Mouse (Mus musculus): ENCODE results near the gene Sh2d6. TPM values are rescaled to one million over a fixed set of nuclear protein-coding genes. Genes with fewer than 3 reads are reported as not detected.
"Not testable (repeated sequence)": the region's sequence is repeated elsewhere in the genome, so short reads cannot be mapped to it uniquely, and the experiment has no call there.

The Sh2d6 gene
- total RNA-seq, 1 experiment from 2014 or later, result not detected

GRCm38 (mm10) chr6:72543265-72543850 lies 21.9 kb upstream of the Sh2d6 start:
- ATAC-seq (replicated peaks; ENCODE audit: insufficient number of reproducible peaks, low FRiP score, low TSS enrichment, poor library complexity, severe bottlenecking), result no peak

DNA sequence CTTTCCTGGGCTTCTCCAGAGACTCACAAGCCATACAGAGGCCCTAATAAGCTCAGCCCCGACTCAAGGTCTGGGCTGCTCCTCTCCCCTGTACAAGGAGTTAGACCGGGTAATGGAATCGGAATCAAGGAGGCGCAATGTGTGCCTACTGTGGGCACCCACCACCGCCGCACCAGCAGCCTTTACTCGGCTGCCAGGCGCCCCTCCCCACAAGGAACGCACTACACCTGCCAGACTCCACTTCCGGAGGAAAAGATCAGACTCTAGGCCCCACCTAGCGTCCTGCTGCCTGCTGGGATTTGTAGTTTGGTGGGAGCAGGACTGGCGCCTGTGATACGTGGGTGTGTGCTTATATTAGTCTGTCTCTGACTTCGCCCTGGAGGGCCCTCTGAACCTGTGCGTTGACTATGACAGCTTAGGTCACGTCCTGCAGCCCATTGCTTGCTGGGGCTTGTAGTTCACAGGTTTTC lies 17.1 kb upstream of the Sh2d6 start:
- peak; percentile 91 for ATAC-seq (replicated peaks; ENCODE audit: insufficient number of reproducible peaks, low FRiP score, low TSS enrichment, poor library complexity, severe bottlenecking)

GRCm38 (mm10) chr6:72537998-72538500 lies 16.5 kb upstream of the Sh2d6 start:
- ATAC-seq (replicated peaks; ENCODE audit: insufficient number of reproducible peaks, low FRiP score, low TSS enrichment, poor library complexity, severe bottlenecking), result no peak

- 0 out of 2 replicates have a peak, but pooled peaks have one; percentile 37 for ATAC-seq (replicated peaks; ENCODE audit: insufficient number of reproducible peaks, low FRiP score, low TSS enrichment, poor library complexity, severe bottlenecking)
These were observed 13.7 kb upstream of the Sh2d6 start for GRCm38 (mm10) chr6:72535165-72535564.

GRCm38 (mm10) chr6:72534035-72534809 lies 12.7 kb upstream of the Sh2d6 start:
- ATAC-seq (replicated peaks; ENCODE audit: insufficient number of reproducible peaks, low FRiP score, low TSS enrichment, poor library complexity, severe bottlenecking), result peak; percentile 71

DNA sequence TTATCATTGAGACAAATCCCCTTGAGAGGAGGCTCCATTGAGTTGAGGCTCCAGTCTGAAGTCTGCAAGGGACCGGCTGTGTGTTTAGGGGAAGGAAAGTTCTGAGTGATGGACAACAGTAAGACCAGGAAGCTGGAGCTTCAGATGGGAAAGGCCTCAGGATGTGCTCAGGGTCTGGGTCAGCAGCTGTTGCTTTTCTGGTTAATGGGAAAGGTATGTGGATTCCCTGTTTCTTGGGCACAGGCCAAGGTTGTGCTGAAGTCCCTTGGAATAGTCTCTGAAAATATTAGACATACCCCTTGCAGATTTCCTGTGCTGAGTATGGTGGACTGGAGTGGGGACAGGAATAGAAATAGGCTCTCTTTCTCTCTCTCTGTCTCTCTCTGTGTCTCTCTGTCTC lies 12.0 kb upstream of the Sh2d6 start:
- not testable (repeated sequence) for ATAC-seq (replicated peaks; ENCODE audit: insufficient number of reproducible peaks, low FRiP score, low TSS enrichment, poor library complexity, severe bottlenecking)

GRCm38 (mm10) chr6:72532580-72532979 lies 11.1 kb upstream of the Sh2d6 start:
- no peak for ATAC-seq (replicated peaks; ENCODE audit: insufficient number of reproducible peaks, low FRiP score, low TSS enrichment, poor library complexity, severe bottlenecking)

GRCm38 (mm10) chr6:72528410-72529151 lies 7.1 kb upstream of the Sh2d6 start:
- no peak for ATAC-seq (replicated peaks; ENCODE audit: insufficient number of reproducible peaks, low FRiP score, low TSS enrichment, poor library complexity, severe bottlenecking)

- no peak for ATAC-seq (replicated peaks; ENCODE audit: insufficient number of reproducible peaks, low FRiP score, low TSS enrichment, poor library complexity, severe bottlenecking)
These were observed 5.6 kb upstream of the Sh2d6 start for GRCm38 (mm10) chr6:72527070-72527469.

- ATAC-seq (replicated peaks; ENCODE audit: insufficient number of reproducible peaks, low FRiP score, low TSS enrichment, poor library complexity, severe bottlenecking), result no peak
These were observed 2.7 kb upstream of the Sh2d6 start for GRCm38 (mm10) chr6:72524160-72524559.

GRCm38 (mm10) chr6:72523222-72523621 lies 1.7 kb upstream of the Sh2d6 start:
- ATAC-seq (replicated peaks; ENCODE audit: insufficient number of reproducible peaks, low FRiP score, low TSS enrichment, poor library complexity, severe bottlenecking), result no peak

GRCm38 (mm10) chr6:72522288-72522687 lies 781 bp upstream of the Sh2d6 start:
- ATAC-seq (replicated peaks; ENCODE audit: insufficient number of reproducible peaks, low FRiP score, low TSS enrichment, poor library complexity, severe bottlenecking), result no peak

DNA sequence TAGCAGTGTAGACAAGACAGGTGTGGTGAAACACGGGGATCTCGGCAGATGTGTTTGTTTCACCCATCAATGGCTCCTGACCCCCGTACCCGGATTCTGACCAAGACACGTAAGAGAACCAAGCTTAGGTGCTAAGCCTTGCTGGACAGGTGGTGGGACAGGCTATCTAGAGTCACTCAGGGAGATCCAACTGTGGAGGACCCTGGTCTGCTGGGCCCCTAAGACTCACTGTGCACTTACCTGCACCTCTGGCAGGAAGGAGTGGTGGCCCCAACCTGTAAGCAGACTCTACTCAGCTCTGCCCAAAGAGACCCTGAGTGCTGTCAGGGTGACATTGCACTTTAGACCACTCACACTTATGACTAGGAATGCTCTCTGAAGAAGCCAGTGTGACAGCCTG lies 603 bp downstream of the Sh2d6 start:
- ATAC-seq (replicated peaks; ENCODE audit: insufficient number of reproducible peaks, low FRiP score, low TSS enrichment, poor library complexity, severe bottlenecking), result no peak

GRCm38 (mm10) chr6:72519892-72520663 lies 1.4 kb downstream of the Sh2d6 start:
- no peak for ATAC-seq (replicated peaks; ENCODE audit: insufficient number of reproducible peaks, low FRiP score, low TSS enrichment, poor library complexity, severe bottlenecking)

DNA sequence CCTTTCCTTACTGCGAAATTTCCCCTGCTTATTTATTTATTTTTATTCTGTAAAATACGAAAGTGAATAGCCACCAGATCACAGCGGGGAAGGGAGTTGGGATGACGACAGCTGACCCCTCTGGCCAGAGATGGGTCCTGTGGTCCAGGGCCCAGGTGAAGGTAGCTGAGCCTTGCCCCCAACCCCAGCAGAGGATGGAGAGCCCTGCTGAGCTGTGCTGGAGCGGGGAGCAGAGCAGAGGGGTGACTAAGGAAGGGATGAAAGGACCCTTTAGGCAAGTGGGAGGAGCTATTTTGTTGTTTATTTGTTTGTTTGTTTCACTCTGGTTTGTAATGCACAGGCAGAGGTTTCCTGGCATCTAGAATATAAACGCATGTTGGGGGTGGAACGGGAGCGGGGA lies 2.2 kb downstream of the Sh2d6 start:
- ATAC-seq (replicated peaks; ENCODE audit: insufficient number of reproducible peaks, low FRiP score, low TSS enrichment, poor library complexity, severe bottlenecking), result no peak

GRCm38 (mm10) chr6:72518842-72519241 lies 2.7 kb downstream of the Sh2d6 start:
- ATAC-seq (replicated peaks; ENCODE audit: insufficient number of reproducible peaks, low FRiP score, low TSS enrichment, poor library complexity, severe bottlenecking), result no peak

DNA sequence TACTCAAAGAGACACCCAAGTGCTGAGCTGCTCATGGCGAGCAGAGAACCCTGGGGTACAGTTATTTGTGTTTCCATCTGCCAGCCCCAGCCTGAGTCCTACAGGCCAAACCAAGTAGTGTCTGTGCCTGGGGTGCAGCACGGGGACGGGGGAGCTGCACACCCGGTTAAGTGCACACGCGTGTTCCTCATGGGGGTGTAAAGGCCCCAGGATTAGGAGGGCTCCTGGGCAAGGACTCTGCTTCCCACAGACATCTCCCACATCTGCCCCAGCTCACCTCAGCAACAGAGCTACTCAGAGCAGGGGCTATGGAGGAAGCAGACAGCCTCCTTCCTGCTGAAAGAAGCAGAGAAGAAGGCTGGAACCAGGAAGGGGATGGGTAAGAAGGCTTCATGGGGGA lies 5.9 kb downstream of the Sh2d6 start:
- no peak for ATAC-seq (replicated peaks; ENCODE audit: insufficient number of reproducible peaks, low FRiP score, low TSS enrichment, poor library complexity, severe bottlenecking)

DNA sequence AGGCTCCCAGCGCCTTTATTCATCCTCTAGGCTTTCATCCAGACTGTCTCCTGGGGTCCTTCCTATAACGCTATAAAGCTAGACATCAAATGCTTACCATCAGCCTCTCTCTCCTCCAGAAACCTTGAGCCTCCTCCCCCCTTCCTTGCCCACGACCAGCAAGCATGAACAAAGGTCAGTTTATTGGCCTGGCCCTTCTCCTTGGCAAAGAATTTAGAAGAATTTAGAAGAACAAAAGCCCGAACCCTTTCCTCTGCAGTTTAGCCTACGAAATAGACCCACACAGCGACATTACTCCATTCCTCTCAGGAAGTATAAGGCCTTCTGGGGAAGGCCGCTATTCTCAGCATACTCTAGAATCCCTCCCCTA lies 8.5 kb downstream of the Sh2d6 start:
- no peak for ATAC-seq (replicated peaks; ENCODE audit: insufficient number of reproducible peaks, low FRiP score, low TSS enrichment, poor library complexity, severe bottlenecking)

Data from monocyte, adult 5-6 weeks (primary cell).